Mouse (Mus musculus) MEL (cell line): ENCODE data around the gene Pabpn1.

Experiments used
- CTCF ChIP-seq, 3 experiments: IDR thresholded peaks in 2 of 3; conservative IDR thresholded peaks in 1 of 3; 2 replicates each; pipeline ENCODE4 v1.5.1; 2011 to 2012; ENCODE audit warnings: low read length in 3 of 3, low read depth in 2 of 3, mild to moderate bottlenecking in 2 of 3, improper control_type of control experiment in 1 of 3, inconsistent platforms in 1 of 3, mixed read lengths in 1 of 3, moderate library complexity in 1 of 3; ENCODE audit not compliant: control insufficient read depth in 1 of 3, insufficient read depth in 1 of 3, poor library complexity in 1 of 3, severe bottlenecking in 1 of 3
- E2F4 ChIP-seq: IDR thresholded peaks from 2 replicates; pipeline ENCODE4 v1.6.1; 2011; ENCODE audit warnings: low read depth, low read length, improper control_type of control experiment, borderline replicate concordance
- MEF2A ChIP-seq: IDR thresholded peaks from 2 replicates; pipeline ENCODE4 v1.6.1; 2014; ENCODE audit warnings: low read depth, mild to moderate bottlenecking, inconsistent platforms, low read length, improper control_type of control experiment; ENCODE audit not compliant: poor library complexity, insufficient replicate concordance, severe bottlenecking; ENCODE audit errors: extremely low read depth
- POLR2AphosphoS5 ChIP-seq: IDR thresholded peaks from 2 replicates; pipeline ENCODE4 v1.6.1; 2012; ENCODE audit warnings: low read depth, borderline replicate concordance, mild to moderate bottlenecking, inconsistent platforms, low read length, moderate library complexity, mixed read lengths
- USF2 ChIP-seq, 2 experiments: IDR thresholded peaks; 2 replicates each; pipeline ENCODE4 v1.6.1; 2011 to 2012; ENCODE audit warnings: improper control_type of control experiment in 2 of 2, low read length in 2 of 2, borderline replicate concordance in 1 of 2, inconsistent platforms in 1 of 2, low read depth in 1 of 2, mild to moderate bottlenecking in 1 of 2; ENCODE audit not compliant: insufficient read depth in 1 of 2

DNA sequence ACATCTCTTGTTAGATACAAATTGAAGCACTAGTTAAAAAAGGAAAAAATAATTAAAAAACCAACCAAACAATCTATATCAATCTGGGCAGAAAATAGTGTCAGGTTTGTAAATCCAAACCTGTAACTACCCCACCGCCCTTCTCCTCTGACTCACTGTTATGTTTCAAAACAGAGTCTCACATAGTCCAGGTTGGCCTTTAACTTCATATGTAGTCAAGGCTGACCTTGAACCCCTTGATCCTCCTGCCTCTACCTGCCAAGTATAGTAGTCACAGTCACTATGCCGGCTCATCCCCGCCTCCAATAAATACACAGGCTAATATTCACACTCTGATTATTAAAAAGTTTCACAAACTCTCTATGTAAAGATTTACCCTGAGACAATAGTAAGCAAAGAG, 36.6 kb upstream of the Pabpn1 start:
- TF ChIP-seq CTCF (IDR thresholded peaks at IDR 0.05 in 2 of 3, conservative IDR thresholded peaks at IDR 0.05 in 1 of 3; ENCODE audit: control insufficient read depth in 1 of 3, insufficient read depth in 1 of 3, low read depth in 2 of 3, low read length in 3 of 3, poor library complexity in 1 of 3, severe bottlenecking in 1 of 3) (no peak), MEF2A (no peak), POLR2AphosphoS5 (no peak), E2F4 (no peak), USF2 (IDR thresholded peaks at IDR 0.05; ENCODE audit: borderline replicate concordance in 1 of 2, insufficient read depth in 1 of 2, low read depth in 1 of 2, low read length in 2 of 2) (no peak)
